Mouse (Mus musculus) E14TG2a.4 (cell line): ENCODE measurements around the gene Cit.

Experiments
- H3K27me3 ChIP-seq: 2 replicates; pipeline ENCODE4 v1.6.1; 2014; ENCODE audit warnings: low read length, control low read depth; ENCODE audit not compliant: insufficient read depth
- H3K36me3 ChIP-seq: 2 replicates; pipeline ENCODE4 v1.6.1; 2014; ENCODE audit warnings: low read length, control low read depth; ENCODE audit not compliant: insufficient read depth
- H3K4me1 ChIP-seq: replicated peaks from 2 replicates; pipeline ENCODE4 v1.6.1; 2014; ENCODE audit warnings: low read depth, low read length, control low read depth
- H3K4me3 ChIP-seq: replicated peaks from 2 replicates; pipeline ENCODE4 v1.5.1; 2014; ENCODE audit warnings: mild to moderate bottlenecking, low read length
- H3K9me3 ChIP-seq: 2 replicates; pipeline ENCODE4 v1.6.1; 2014; ENCODE audit warnings: low read length, control low read depth
- CTCF ChIP-seq: conservative IDR thresholded peaks from 2 replicates; pipeline ENCODE4 v1.5.1; 2014; ENCODE audit warnings: low read length
- NANOG ChIP-seq: IDR thresholded peaks from 2 replicates; pipeline ENCODE4 v1.6.1; 2014; ENCODE audit warnings: borderline replicate concordance, low read length, mixed read lengths
- POU5F1 ChIP-seq: IDR thresholded peaks from 2 replicates; pipeline ENCODE4 v1.6.1; 2014; ENCODE audit warnings: low read length, borderline replicate concordance

Cit gene

DNA sequence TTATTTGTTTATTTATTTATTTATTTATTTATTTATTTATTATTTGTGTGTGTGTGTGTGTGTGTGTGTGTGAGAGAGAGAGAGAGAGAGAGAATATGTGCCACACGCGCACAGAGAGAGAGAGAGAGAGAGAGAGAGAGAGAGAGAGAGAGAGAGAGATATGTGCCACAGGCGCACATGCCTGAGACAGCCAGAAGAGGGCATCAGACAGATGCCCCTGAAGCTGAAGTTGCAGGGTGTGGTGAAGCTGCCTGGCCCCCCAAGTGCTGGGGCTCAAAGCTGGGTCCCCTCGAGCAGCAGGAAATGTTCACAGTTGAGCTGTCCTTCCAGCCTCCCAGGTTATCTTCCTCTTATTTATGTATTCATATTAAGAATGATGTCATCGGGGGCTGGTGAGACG, 32.3 kb downstream of the Cit start:
- Histone ChIP-seq H3K9me3 (no peaks in the 10 kb centered on the region), H3K4me3 (no peak overlapping the region)
- TF ChIP-seq POU5F1 = no peak
- TF ChIP-seq CTCF = peak; percentile 36
- TF ChIP-seq NANOG = no peak

DNA sequence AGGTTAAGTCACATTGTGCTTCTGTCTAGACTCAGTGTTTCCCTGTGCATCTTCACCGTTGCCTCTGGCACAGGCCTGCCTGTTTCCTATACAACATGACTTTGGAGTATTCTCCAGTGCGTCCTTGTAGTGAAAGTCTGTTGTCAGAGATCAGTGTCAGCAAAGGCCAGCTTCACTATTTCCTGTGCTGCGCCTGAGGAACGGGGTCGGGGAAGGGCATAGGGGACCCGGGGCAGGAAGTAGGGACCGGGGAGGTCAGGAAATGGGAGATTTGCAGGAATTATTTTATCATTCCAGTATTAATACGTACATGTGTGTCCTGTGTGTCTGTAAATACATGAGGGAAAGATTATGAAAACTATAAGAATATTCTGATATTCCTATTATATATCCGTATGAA, 37.1 kb downstream of the Cit start:
- Histone ChIP-seq H3K27me3 (no peaks in the 10 kb centered on the region), H3K36me3 (peaks cover 84% of the 10 kb centered on the region), H3K9me3 (no peaks in the 10 kb centered on the region), H3K4me3 (no peak overlapping the region), H3K4me1 (peaks cover 16% of the 10 kb centered on the region)
- no peak for TF ChIP-seq NANOG
- no peak for TF ChIP-seq POU5F1
- TF ChIP-seq CTCF = no peak

More for the DNA sequence above, 32.3 kb downstream of the Cit start:
- no peaks in the 10 kb centered on the region for H3K27me3 ChIP-seq
- peaks cover 7% of the 10 kb centered on the region; the same call in 1 of the 2 replicates for H3K4me1 ChIP-seq
- peaks cover 81% of the 10 kb centered on the region for H3K36me3 ChIP-seq

DNA sequence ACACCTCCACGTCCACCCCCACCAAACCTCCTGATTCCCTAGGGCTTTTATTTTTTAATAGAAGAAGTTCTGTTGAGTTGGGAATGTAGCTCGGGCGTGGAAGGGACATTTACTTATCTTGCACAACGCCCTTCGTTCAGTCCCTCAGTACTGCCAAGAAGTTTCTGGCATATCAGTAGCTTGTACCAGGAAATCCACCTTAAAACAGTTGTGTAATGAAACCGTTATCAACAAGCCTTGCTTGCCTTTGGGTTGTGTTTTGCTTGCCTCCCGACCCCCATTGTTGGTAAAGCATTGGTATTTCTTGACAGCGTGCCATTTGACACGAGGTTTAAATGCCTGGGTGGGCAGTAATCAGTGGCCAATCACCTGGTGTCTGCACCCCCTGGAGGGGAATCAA, 39.4 kb downstream of the Cit start:
- Histone ChIP-seq H3K9me3 (no peaks in the 10 kb centered on the region), H3K27me3 (no peaks in the 10 kb centered on the region), H3K4me1 (peaks cover 9% of the 10 kb centered on the region), H3K36me3 (peaks cover 93% of the 10 kb centered on the region), H3K4me3 (no peak overlapping the region)
- no peak for TF ChIP-seq POU5F1

DNA sequence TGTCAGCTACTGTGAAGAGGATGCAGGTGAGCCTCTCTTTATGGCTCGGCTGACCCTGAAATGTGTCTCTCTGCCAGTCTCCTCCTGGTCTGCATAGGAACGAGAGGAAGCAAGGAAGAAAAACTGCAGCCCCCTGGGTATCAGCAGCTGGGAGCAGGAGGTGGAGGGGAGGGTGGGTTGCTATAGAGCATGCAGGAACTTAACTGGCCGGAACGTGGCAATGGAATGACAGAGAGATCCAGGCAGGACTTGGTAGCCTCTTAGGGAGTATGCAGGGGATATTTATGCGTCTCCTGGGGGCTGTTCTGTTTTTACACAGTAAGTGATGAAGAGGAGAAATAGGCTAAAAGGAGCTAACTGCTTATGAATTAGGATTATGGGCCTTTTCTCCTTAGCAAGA, 48.7 kb downstream of the Cit start:
- TF ChIP-seq NANOG = no peak
- TF ChIP-seq POU5F1 = no peak
- TF ChIP-seq CTCF = no peak
- Histone ChIP-seq H3K4me1 (no peaks in the 10 kb centered on the region; the same call in 1 of the 2 replicates), H3K9me3 (no peaks in the 10 kb centered on the region), H3K27me3 (no peaks in the 10 kb centered on the region), H3K4me3 (no peak overlapping the region), H3K36me3 (peaks cover 95% of the 10 kb centered on the region)

DNA sequence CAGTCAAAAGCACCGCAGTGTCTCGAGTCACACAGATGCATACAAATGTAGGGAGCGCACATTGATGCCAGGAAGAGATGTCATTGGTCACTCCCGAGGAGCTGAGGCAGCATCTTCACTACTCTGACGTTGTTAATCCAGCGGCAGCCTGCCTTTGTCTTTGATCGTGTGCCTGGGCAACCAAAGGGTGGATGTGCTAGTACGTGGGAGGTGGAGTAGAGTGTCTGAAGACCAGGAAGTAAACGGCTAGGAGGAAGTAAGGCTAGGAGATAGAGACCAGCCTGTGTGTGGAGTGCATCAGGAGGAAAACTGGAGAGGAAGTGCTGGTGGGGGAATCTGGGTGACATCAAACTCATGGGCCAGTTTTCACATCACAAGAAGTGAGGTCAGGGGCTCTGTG, 52.0 kb downstream of the Cit start:
- Histone ChIP-seq H3K27me3 (no peaks in the 10 kb centered on the region), H3K4me1 (peaks cover 13% of the 10 kb centered on the region), H3K36me3 (peaks cover 91% of the 10 kb centered on the region), H3K9me3 (no peaks in the 10 kb centered on the region), H3K4me3 (no peak overlapping the region)
- TF ChIP-seq CTCF (no peak), POU5F1 (no peak), NANOG (no peak)

DNA sequence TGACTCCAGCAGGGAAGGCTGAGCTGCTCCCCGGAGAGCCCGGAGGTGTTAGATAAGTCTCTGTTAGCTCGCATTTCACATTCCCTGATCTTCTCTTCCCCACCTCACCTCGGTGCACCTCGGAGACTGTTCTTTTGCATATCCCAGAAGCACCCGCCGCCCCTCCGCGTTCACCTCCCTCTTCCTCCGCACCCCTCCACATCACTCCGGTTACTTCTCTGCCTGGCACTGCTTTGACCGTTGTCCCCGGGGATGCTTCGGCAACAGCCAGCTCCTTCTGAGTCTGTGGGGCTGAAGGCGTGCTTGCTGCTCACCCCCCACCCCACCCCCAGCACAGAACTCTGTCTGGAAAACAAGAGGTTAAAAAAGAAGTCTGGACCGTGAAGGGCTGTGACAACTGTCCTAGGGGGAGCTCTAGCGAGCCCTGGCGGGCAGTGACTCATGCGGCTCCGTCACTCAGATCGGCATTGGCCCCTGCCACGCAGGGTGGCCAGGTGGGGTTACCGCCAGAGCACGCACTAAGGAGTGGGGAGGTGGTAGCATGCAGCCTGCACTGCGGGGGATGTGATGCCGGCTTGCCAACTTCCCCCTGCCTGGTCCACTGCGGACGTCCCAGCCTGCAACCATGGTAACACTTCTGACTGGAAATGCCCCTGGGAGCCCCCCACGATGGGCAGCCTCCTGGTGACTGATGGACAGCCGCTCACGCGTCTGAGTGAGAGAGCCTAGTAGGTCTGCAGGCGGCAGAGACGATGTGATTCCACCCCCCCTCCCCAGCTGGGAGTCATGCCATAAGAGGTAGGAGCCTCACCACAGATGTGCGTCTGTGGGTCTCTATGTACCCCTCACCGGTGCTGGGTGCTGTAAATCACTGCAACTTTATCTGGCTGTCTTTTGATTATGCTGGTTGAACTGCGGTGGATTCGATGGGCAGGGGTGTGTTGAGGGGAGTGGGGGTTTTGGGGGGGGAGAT, 62.2 kb downstream of the Cit start:
- H3K4me3 ChIP-seq = peak overlapping the region; percentile 59

DNA sequence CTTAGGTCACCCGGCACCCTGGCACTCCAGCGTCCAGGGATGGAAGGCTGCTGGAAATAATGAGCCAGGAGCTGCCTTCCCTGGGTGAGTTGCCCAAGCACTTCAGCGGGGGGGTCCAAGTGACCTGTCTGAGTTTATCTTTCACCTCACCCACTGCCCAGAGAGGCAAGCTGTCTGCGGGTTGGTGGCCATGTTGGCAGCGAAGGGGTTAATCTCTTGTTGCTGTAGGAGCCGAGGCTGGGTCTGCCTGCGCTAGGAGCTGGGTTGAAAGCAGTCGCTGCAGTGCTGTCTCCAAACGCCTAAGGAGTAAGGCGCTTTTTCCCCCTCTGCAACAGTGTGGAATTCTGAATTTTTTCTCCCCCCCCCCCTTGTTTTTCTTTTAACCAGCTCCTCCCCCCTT, 63.2 kb downstream of the Cit start:
- no peaks in the 10 kb centered on the region for H3K27me3 ChIP-seq
- TF ChIP-seq CTCF (no peak), POU5F1 (no peak), NANOG (no peak)
- H3K9me3 ChIP-seq = no peaks in the 10 kb centered on the region
- H3K4me3 ChIP-seq = no peak overlapping the region
- peaks cover 56% of the 10 kb centered on the region for H3K4me1 ChIP-seq
- H3K36me3 ChIP-seq = peaks cover 62% of the 10 kb centered on the region

More for the DNA sequence above, 62.2 kb downstream of the Cit start:
- peaks cover 61% of the 10 kb centered on the region for H3K36me3 ChIP-seq
- H3K4me1 ChIP-seq = peaks cover 66% of the 10 kb centered on the region
- TF ChIP-seq NANOG (no peak), POU5F1 (no peak), CTCF (no peak)
- H3K9me3 ChIP-seq = no peaks in the 10 kb centered on the region
- no peaks in the 10 kb centered on the region for H3K27me3 ChIP-seq

DNA sequence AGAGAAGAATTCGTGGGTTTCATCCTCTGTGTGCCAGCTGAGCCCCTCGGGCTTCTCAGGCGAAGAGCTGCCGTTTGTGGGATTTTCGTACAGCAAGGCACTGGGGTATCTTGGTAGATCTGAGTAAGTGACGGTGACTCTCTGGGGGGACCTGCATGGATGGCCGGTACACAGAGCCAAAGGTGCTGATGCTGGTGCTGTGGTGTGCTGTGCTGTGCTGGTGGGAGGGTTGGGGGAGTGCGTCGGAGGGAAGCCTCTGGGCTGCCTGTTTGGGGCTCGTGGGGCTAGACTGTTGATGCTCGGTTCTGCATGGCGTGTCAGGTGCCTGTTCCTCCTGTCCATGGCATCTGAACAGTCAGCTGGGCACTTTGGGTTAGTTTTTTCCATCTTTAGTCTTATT, 63.6 kb downstream of the Cit start:
- TF ChIP-seq NANOG (no peak), POU5F1 (no peak), CTCF (no peak)
- Histone ChIP-seq H3K9me3 (no peaks in the 10 kb centered on the region), H3K4me1 (peaks cover 52% of the 10 kb centered on the region), H3K4me3 (no peak overlapping the region), H3K27me3 (no peaks in the 10 kb centered on the region), H3K36me3 (peaks cover 66% of the 10 kb centered on the region)

DNA sequence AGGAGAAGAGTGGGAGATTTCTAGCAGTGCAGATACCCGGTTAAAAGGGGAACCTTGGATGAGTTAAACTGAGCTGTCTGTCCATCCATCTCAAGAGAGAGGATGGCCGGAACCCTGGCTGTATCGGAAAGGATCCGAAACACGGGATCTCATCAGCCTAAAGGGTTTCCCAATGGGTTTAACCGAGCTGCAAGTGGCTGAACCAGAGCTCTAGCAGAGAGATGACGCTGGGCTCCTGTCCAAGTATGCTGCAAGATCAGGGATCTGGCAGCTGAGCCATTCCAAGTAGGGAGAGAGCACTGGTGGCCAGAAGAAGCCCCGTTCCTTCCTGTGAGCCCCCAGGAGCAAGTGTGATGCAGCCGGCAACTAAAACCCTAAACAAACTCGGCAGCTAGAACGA, 64.0 kb downstream of the Cit start:
- H3K4me1 ChIP-seq = peaks cover 48% of the 10 kb centered on the region
- TF ChIP-seq POU5F1 (no peak), CTCF (no peak), NANOG (no peak)
- no peaks in the 10 kb centered on the region for H3K9me3 ChIP-seq
- peaks cover 70% of the 10 kb centered on the region for H3K36me3 ChIP-seq
- H3K4me3 ChIP-seq = no peak overlapping the region
- no peaks in the 10 kb centered on the region for H3K27me3 ChIP-seq
